Mouse (Mus musculus): Measurements from ENCODE around the gene Lgsn. TPM values are rescaled to one million over a fixed set of nuclear protein-coding genes. Genes with fewer than 3 reads are reported as not detected.

Lgsn gene
- not detected in 2 replicates for polyA plus RNA-seq (2015; fragmentation: Nextera tagmentation; extraction: Ambion mirVana)

GRCm38 (mm10) chr1:31176101-31176500, at the start of gene Lgsn:
TSS of gene Lgsn (plus strand) at chr1:31176401.
- H3K9me3 ChIP-seq = no peaks in the 10 kb centered on the region
- H3K36me3 ChIP-seq = no peaks in the 10 kb centered on the region
- no peak within 1 kb of the TSS for H3K27ac ChIP-seq (replicated peaks)
- no peak within 1 kb of the TSS for H3K4me2 ChIP-seq
- no peaks in the 10 kb centered on the region for H3K4me1 ChIP-seq (replicated peaks)
- no peak within 1 kb of the TSS for H3K4me3 ChIP-seq
- no peak for ATAC-seq (ENCODE audit: low FRiP score, low read depth)
- no peaks in the 10 kb centered on the region for H3K27me3 ChIP-seq
- no peak within 1 kb of the TSS for H3K9ac ChIP-seq
- WGBS = 74% methylated on average over 5 of the region's 5 CpGs

- WGBS = 85% methylated on average over 3 of the region's 3 CpGs
- Histone ChIP-seq H3K9me3 (no peaks in the 10 kb centered on the region), H3K4me3 (no peak overlapping the region), H3K27me3 (no peaks in the 10 kb centered on the region), H3K4me1 (replicated peaks) (no peaks in the 10 kb centered on the region), H3K36me3 (no peaks in the 10 kb centered on the region), H3K27ac (replicated peaks) (no peak overlapping the region), H3K9ac (no peak overlapping the region), H3K4me2 (no peak overlapping the region)
- no peak for ATAC-seq (ENCODE audit: low FRiP score, low read depth)
Observed at GRCm38 (mm10) chr1:31138387-31138786, 37.8 kb upstream of the Lgsn start.

- Histone ChIP-seq H3K36me3 (no peaks in the 10 kb centered on the region), H3K4me1 (replicated peaks) (no peaks in the 10 kb centered on the region), H3K9me3 (no peaks in the 10 kb centered on the region), H3K27ac (replicated peaks) (no peak overlapping the region), H3K27me3 (no peaks in the 10 kb centered on the region), H3K4me2 (no peak overlapping the region), H3K9ac (no peak overlapping the region), H3K4me3 (no peak overlapping the region)
- WGBS = 53% methylated on average over 8 of the region's 8 CpGs
- ATAC-seq (ENCODE audit: low FRiP score, low read depth) = peak; percentile 73; the same call in 1 of the 2 replicates
Observed at GRCm38 (mm10) chr1:31142288-31143094, 33.7 kb upstream of the Lgsn start.

GRCm38 (mm10) chr1:31143571-31143970, 32.6 kb upstream of the Lgsn start:
- Histone ChIP-seq H3K27me3 (no peaks in the 10 kb centered on the region), H3K9me3 (no peaks in the 10 kb centered on the region), H3K4me3 (no peak overlapping the region), H3K9ac (no peak overlapping the region), H3K27ac (replicated peaks) (no peak overlapping the region), H3K4me2 (no peak overlapping the region), H3K36me3 (no peaks in the 10 kb centered on the region), H3K4me1 (replicated peaks) (no peaks in the 10 kb centered on the region)
- no peak for ATAC-seq (ENCODE audit: low FRiP score, low read depth)
- WGBS = 87% methylated on average over 2 of the region's 2 CpGs

- no peak for ATAC-seq (ENCODE audit: low FRiP score, low read depth)
- no peaks in the 10 kb centered on the region for H3K4me1 ChIP-seq (replicated peaks)
- H3K27me3 ChIP-seq = no peaks in the 10 kb centered on the region
- H3K9ac ChIP-seq = no peak overlapping the region
- no peaks in the 10 kb centered on the region for H3K36me3 ChIP-seq
- no peak overlapping the region for H3K4me2 ChIP-seq
- no peak overlapping the region for H3K27ac ChIP-seq (replicated peaks)
- no peaks in the 10 kb centered on the region for H3K9me3 ChIP-seq
- no peak overlapping the region for H3K4me3 ChIP-seq
- 57% methylated on average over 6 of the region's 6 CpGs for WGBS
Observed at GRCm38 (mm10) chr1:31149671-31150070, 26.5 kb upstream of the Lgsn start.

- ATAC-seq (ENCODE audit: low FRiP score, low read depth) = no peak
- no peak overlapping the region for H3K9ac ChIP-seq
- H3K4me3 ChIP-seq = no peak overlapping the region
- no peaks in the 10 kb centered on the region for H3K4me1 ChIP-seq (replicated peaks)
- no peaks in the 10 kb centered on the region for H3K9me3 ChIP-seq
- no peaks in the 10 kb centered on the region for H3K27me3 ChIP-seq
- WGBS = 56% methylated on average over 3 of the region's 3 CpGs
- H3K27ac ChIP-seq (replicated peaks) = no peak overlapping the region
- H3K36me3 ChIP-seq = no peaks in the 10 kb centered on the region
- H3K4me2 ChIP-seq = no peak overlapping the region
Observed at GRCm38 (mm10) chr1:31150546-31150945, 25.7 kb upstream of the Lgsn start.

GRCm38 (mm10) chr1:31152799-31153426, 23.3 kb upstream of the Lgsn start:
- H3K9me3 ChIP-seq = no peaks in the 10 kb centered on the region
- H3K4me1 ChIP-seq (replicated peaks) = no peaks in the 10 kb centered on the region
- peak; percentile 39; the same call in 1 of the 2 replicates for ATAC-seq (ENCODE audit: low FRiP score, low read depth)
- H3K4me2 ChIP-seq = no peak overlapping the region
- no peaks in the 10 kb centered on the region for H3K36me3 ChIP-seq
- H3K27ac ChIP-seq (replicated peaks) = no peak overlapping the region
- whole genome bisulfite sequencing = 70% methylated on average over 2 of the region's 2 CpGs
- no peaks in the 10 kb centered on the region for H3K27me3 ChIP-seq
- H3K9ac ChIP-seq = no peak overlapping the region
- no peak overlapping the region for H3K4me3 ChIP-seq

- no peaks in the 10 kb centered on the region for H3K27me3 ChIP-seq
- H3K4me1 ChIP-seq (replicated peaks) = no peaks in the 10 kb centered on the region
- H3K9ac ChIP-seq = no peak overlapping the region
- 23% methylated on average over 7 of the region's 7 CpGs for WGBS
- H3K4me2 ChIP-seq = no peak overlapping the region
- no peaks in the 10 kb centered on the region for H3K9me3 ChIP-seq
- no peaks in the 10 kb centered on the region for H3K36me3 ChIP-seq
- no peak overlapping the region for H3K27ac ChIP-seq (replicated peaks)
- no peak overlapping the region for H3K4me3 ChIP-seq
- ATAC-seq (ENCODE audit: low FRiP score, low read depth) = peak; percentile 68; the same call in 1 of the 2 replicates
Observed at GRCm38 (mm10) chr1:31153793-31154349, 22.3 kb upstream of the Lgsn start.

GRCm38 (mm10) chr1:31156185-31156584, 20.0 kb upstream of the Lgsn start:
- Histone ChIP-seq H3K4me2 (no peak overlapping the region), H3K9me3 (no peaks in the 10 kb centered on the region), H3K27ac (replicated peaks) (no peak overlapping the region), H3K9ac (no peak overlapping the region), H3K27me3 (no peaks in the 10 kb centered on the region), H3K4me1 (replicated peaks) (no peaks in the 10 kb centered on the region), H3K36me3 (no peaks in the 10 kb centered on the region), H3K4me3 (no peak overlapping the region)
- 90% methylated on average over 2 of the region's 2 CpGs for WGBS
- ATAC-seq (ENCODE audit: low FRiP score, low read depth) = no peak

- no peak for ATAC-seq (ENCODE audit: low FRiP score, low read depth)
- 93% methylated on average over 2 of the region's 2 CpGs for WGBS
Observed at GRCm38 (mm10) chr1:31156884-31157283, 19.3 kb upstream of the Lgsn start.

GRCm38 (mm10) chr1:31164527-31165189, 11.5 kb upstream of the Lgsn start:
- H3K36me3 ChIP-seq = no peaks in the 10 kb centered on the region
- ATAC-seq (ENCODE audit: low FRiP score, low read depth) = no peak

More at GRCm38 (mm10) chr1:31156884-31157283, 19.3 kb upstream of the Lgsn start:
- Histone ChIP-seq H3K4me1 (replicated peaks) (no peaks in the 10 kb centered on the region), H3K9ac (no peak overlapping the region), H3K4me2 (no peak overlapping the region), H3K36me3 (no peaks in the 10 kb centered on the region), H3K27me3 (no peaks in the 10 kb centered on the region), H3K9me3 (no peaks in the 10 kb centered on the region), H3K4me3 (no peak overlapping the region), H3K27ac (replicated peaks) (no peak overlapping the region)

More at GRCm38 (mm10) chr1:31164527-31165189, 11.5 kb upstream of the Lgsn start:
- Histone ChIP-seq H3K27me3 (no peaks in the 10 kb centered on the region), H3K4me1 (replicated peaks) (no peaks in the 10 kb centered on the region), H3K27ac (replicated peaks) (no peak overlapping the region), H3K4me3 (no peak overlapping the region), H3K9ac (no peak overlapping the region), H3K9me3 (no peaks in the 10 kb centered on the region), H3K4me2 (no peak overlapping the region)
- 84% methylated on average over 18 of the region's 18 CpGs for WGBS
